Mouse (Mus musculus) liver, postnatal 0 days (tissue): ENCODE data around the gene Dpf1. TPM values are rescaled to one million over a fixed set of nuclear protein-coding genes. Genes with fewer than 3 reads are reported as not detected.

Experiments
- ATAC-seq: fragments of 200-750 bp; cut with Nextera tagmentation; 2 replicates; pipeline ENCODE4 v1.8.0; 2017; ENCODE audit warnings: mild to moderate bottlenecking, moderate library complexity
- DNase-seq: peaks from one replicate; pipeline ENCODE4 v3.0.0-alpha.2; 2016
- H3K27ac ChIP-seq: fragments of 300-500 bp; sonication (generic); 2 replicates; pipeline ENCODE4 v1.5.1; 2014; ENCODE audit warnings: antibody characterized with exemption, moderate library complexity, mild to moderate bottlenecking, low read depth
- H3K27me3 ChIP-seq: fragments of 300-500 bp; sonication (generic); 2 replicates; pipeline ENCODE4 v1.6.1; 2014; ENCODE audit warnings: low read length, control low read depth, mixed read lengths; ENCODE audit not compliant: insufficient read depth
- H3K36me3 ChIP-seq: fragments of 300-500 bp; sonication (generic); replicated peaks from 2 replicates; pipeline ENCODE4 v1.6.1; 2014; ENCODE audit warnings: mild to moderate bottlenecking, control low read depth, low read length, moderate library complexity, mixed read lengths; ENCODE audit not compliant: insufficient read depth
- H3K4me1 ChIP-seq: fragments of 300-500 bp; sonication (generic); 2 replicates; pipeline ENCODE4 v1.6.1; 2014; ENCODE audit warnings: antibody characterized with exemption, mild to moderate bottlenecking, control low read depth; ENCODE audit not compliant: insufficient read depth
- H3K4me2 ChIP-seq: fragments of 300-500 bp; sonication (generic); 2 replicates; pipeline ENCODE4 v1.6.1; 2014; ENCODE audit warnings: low read depth, mild to moderate bottlenecking, low read length, moderate library complexity, mixed read lengths
- H3K4me3 ChIP-seq: fragments of 300-500 bp; sonication (generic); 2 replicates; pipeline ENCODE4 v1.5.1; 2014; ENCODE audit warnings: low read depth, low read length
- H3K9ac ChIP-seq: fragments of 300-500 bp; sonication (generic); replicated peaks from 2 replicates; pipeline ENCODE4 v1.6.1; 2014; ENCODE audit warnings: mild to moderate bottlenecking, moderate library complexity
- H3K9me3 ChIP-seq: fragments of 300-500 bp; sonication (generic); 2 replicates; pipeline ENCODE4 v1.6.1; 2016; ENCODE audit warnings: mild to moderate bottlenecking, control low read depth, low read length, mixed read lengths
- CTCF ChIP-seq: sonication (generic); IDR thresholded peaks from 2 replicates; pipeline ENCODE4 v1.5.1; 2016; ENCODE audit warnings: antibody characterized with exemption, low read depth
- EP300 ChIP-seq: IDR thresholded peaks from 2 replicates; pipeline ENCODE4 v1.6.1; 2016; ENCODE audit warnings: antibody characterized with exemption, low read depth, mild to moderate bottlenecking
- WGBS: fragments of 180-500 bp; shearing (Covaris S2); extraction: QIAGEN DNeasy Blood & Tissue Kit; methylation state at CpG from one replicate; pipeline ENCODE4 v1.1.7; 2014; ENCODE audit not compliant: insufficient replicate concordance; 5-methylcytosine and 5-hydroxymethylcytosine counted together
- polyA plus RNA-seq: library from polyadenylated mRNA; unstranded; fragments of >200 nt; fragmentation: Nextera tagmentation; extraction: Ambion mirVana; gene quantifications from 2 replicates; pipeline ENCODE4 v1.2.1, GENCODE M21; 2015

The Dpf1 gene
- 0.63 and 0.69 TPM in 2 replicates for polyA plus RNA-seq

- peak within 1 kb of the TSS; percentile 42 for H3K4me3 ChIP-seq
- H3K27ac ChIP-seq, result no peak within 1 kb of the TSS
- H3K9ac ChIP-seq, result no peak within 1 kb of the TSS
- peak; percentile 75 for DNase-seq
- peaks cover 46% of the 10 kb centered on the region for H3K27me3 ChIP-seq
- ATAC-seq, result peak; percentile 72
- H3K9me3 ChIP-seq, result no peaks in the 10 kb centered on the region
- no peaks in the 10 kb centered on the region for H3K36me3 ChIP-seq
- 0% methylated on average over 38 of the region's 67 CpGs for WGBS
- peaks cover 28% of the 10 kb centered on the region for H3K4me1 ChIP-seq
- TF ChIP-seq CTCF (0 out of 2 replicates have a peak, but pooled peaks have one; percentile 3), EP300 (no peak)
- peak within 1 kb of the TSS; percentile 70 for H3K4me2 ChIP-seq
Observed at GRCm38 (mm10) chr7:29303738-29304462, at the start of gene Dpf1. Gene Dpf1 (plus strand): TSS chr7:29303951.

GRCm38 (mm10) chr7:29255875-29256274, 47.9 kb upstream of the Dpf1 start:
- H3K27ac ChIP-seq, result no peak overlapping the region

GRCm38 (mm10) chr7:29257368-29257767, 46.4 kb upstream of the Dpf1 start:
- no peak for DNase-seq
- peaks cover 10% of the 10 kb centered on the region for H3K4me1 ChIP-seq
- TF ChIP-seq CTCF, result no peak
- no peak for ATAC-seq
- WGBS, result 73% methylated on average over 1 of the region's 1 CpGs
- peaks cover 15% of the 10 kb centered on the region; the same call in 1 of the 2 replicates for H3K36me3 ChIP-seq
- H3K4me3 ChIP-seq, result no peak overlapping the region
- H3K9me3 ChIP-seq, result no peaks in the 10 kb centered on the region
- no peak overlapping the region for H3K4me2 ChIP-seq
- no peaks in the 10 kb centered on the region for H3K27me3 ChIP-seq
- no peak overlapping the region for H3K9ac ChIP-seq
- no peak overlapping the region for H3K27ac ChIP-seq

More at GRCm38 (mm10) chr7:29255875-29256274, 47.9 kb upstream of the Dpf1 start:
- Histone ChIP-seq H3K9me3 (no peaks in the 10 kb centered on the region), H3K4me1 (peaks cover 10% of the 10 kb centered on the region), H3K4me3 (no peak overlapping the region), H3K27me3 (no peaks in the 10 kb centered on the region), H3K36me3 (peaks cover 15% of the 10 kb centered on the region; the same call in 1 of the 2 replicates), H3K9ac (no peak overlapping the region), H3K4me2 (no peak overlapping the region)
- no peak for ATAC-seq
- 76% methylated on average over 4 of the region's 4 CpGs for WGBS
- TF ChIP-seq CTCF (no peak), EP300 (no peak)
- DNase-seq, result no peak

DNA sequence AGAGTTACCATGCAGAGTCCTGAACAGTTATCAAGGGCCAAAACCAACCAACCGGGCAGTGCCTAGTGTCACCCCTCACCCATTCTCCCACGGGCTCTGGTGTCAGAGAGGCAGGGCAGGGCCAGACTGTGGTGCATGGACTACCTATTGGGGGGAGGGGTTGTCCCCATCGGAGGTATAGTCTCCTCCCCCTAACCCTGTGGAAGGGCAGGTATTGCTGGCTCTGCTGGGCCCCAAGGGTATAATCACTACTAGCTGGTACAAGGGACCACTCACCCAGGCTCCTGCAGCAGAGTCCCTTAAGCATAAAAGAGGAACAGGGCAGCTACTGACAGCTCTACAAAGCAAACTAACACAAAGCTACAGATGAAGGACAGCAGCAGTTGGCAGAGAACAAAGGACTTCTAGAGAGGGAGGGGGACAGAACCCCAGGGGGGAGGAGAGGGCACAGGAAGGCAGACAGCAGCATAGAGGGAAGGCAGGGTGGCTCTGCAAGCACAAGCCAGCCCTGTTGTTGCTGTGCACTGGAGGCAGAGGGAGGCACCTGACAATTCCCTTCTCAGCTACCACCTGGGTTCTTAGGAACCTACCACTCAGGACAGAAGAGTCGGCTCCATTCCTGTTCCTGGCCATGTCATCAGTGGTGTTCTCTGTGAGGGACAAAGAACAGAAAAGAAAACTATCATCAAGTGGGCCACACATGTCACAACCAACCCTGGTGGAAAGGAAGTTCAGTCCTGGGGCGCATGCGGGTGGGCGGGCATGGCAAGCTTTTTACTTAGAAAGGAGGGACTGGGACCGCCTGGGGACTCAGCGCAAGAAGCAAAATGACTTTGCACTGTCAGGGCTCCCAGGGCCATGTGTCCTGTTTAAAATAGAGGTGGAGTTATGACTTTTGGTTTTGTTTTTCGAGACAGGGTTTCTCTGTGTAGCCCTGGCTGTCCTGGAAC, 43.7 kb upstream of the Dpf1 start:
- peaks cover 15% of the 10 kb centered on the region; the same call in 1 of the 2 replicates for H3K36me3 ChIP-seq
- H3K4me2 ChIP-seq, result no peak overlapping the region
- no peak overlapping the region for H3K27ac ChIP-seq
- WGBS, result 71% methylated on average over 10 of the region's 10 CpGs
- ATAC-seq (no peak), DNase-seq (no peak)
- H3K9me3 ChIP-seq, result no peaks in the 10 kb centered on the region
- H3K4me1 ChIP-seq, result no peaks in the 10 kb centered on the region
- no peak overlapping the region for H3K4me3 ChIP-seq
- no peak for TF ChIP-seq CTCF
- TF ChIP-seq EP300, result no peak
- no peaks in the 10 kb centered on the region for H3K27me3 ChIP-seq
- H3K9ac ChIP-seq, result no peak overlapping the region

DNA sequence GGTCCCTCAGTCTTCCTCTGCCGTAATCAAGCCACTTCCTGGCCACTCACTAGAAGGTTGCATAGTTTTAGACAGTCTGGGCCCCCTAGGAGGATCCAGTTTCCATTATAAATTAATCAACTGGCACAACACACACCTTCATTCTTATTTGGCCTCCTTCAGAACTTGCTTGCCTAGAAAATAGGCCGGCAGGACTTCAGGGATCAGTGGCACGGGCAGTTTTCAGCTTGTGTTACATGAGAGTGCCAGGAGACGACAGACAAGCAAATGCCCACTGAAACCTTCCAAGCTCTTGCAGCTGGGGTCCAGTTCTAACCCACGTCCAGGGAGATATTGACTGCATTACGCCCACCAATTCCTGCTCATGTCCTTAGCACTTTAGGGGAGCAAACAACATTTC, 41.6 kb upstream of the Dpf1 start:
- peaks cover 9% of the 10 kb centered on the region; the same call in 1 of the 2 replicates for H3K36me3 ChIP-seq
- WGBS, result 74% methylated on average over 6 of the region's 6 CpGs
- no peaks in the 10 kb centered on the region for H3K4me1 ChIP-seq
- no peak overlapping the region for H3K9ac ChIP-seq
- H3K9me3 ChIP-seq, result no peaks in the 10 kb centered on the region
- DNase-seq (no peak), ATAC-seq (no peak)
- TF ChIP-seq CTCF (no peak), EP300 (no peak)
- H3K27ac ChIP-seq, result no peak overlapping the region
- no peaks in the 10 kb centered on the region for H3K27me3 ChIP-seq
- no peak overlapping the region for H3K4me3 ChIP-seq
- no peak overlapping the region for H3K4me2 ChIP-seq

DNA sequence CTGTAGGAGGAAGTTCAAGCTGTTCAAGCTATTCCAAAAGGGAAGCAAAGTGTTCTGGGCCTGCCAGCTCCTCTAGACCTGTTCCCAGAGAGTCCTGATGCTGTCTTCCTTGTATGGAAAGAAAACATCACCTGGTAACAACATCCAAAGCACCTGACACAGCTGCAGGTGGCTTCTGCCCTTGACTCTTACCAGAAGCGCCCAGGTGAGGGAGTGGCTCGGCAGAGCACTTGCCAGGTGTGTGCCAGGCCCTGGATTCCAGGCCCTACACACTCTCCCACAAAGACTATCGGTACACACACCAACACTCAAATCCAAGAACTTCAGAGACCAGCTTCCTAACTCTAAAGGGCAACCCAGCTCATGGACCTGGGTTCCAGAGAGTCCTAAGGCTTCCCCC, 39.9 kb upstream of the Dpf1 start:
- ATAC-seq (no peak), DNase-seq (no peak)
- no peak overlapping the region for H3K27ac ChIP-seq
- no peak overlapping the region for H3K4me2 ChIP-seq
- H3K4me3 ChIP-seq, result no peak overlapping the region
- 76% methylated on average over 3 of the region's 3 CpGs for WGBS
- H3K36me3 ChIP-seq, result peaks cover 4% of the 10 kb centered on the region; the same call in 1 of the 2 replicates
- no peaks in the 10 kb centered on the region for H3K27me3 ChIP-seq
- no peaks in the 10 kb centered on the region for H3K9me3 ChIP-seq
- H3K4me1 ChIP-seq, result no peaks in the 10 kb centered on the region
- TF ChIP-seq EP300 (no peak), CTCF (no peak)
- no peak overlapping the region for H3K9ac ChIP-seq
